Mouse (Mus musculus): ENCODE data around the gene Cdh1. TPM values are rescaled to one million over a fixed set of nuclear protein-coding genes. Genes with fewer than 3 reads are reported as not detected.
A peak's percentile ranks its signal among the peaks of the same experiment; 100 is the strongest.
"Not testable (repeated sequence)": the region's sequence is repeated elsewhere in the genome, so short reads cannot be mapped to it uniquely, and the experiment has no call there.

Cdh1 gene
- polyA plus RNA-seq, 1 experiment from 2014 or later = 26.5 TPM

GRCm38 (mm10) chr8:106571551-106572172 is 31.5 kb upstream of the Cdh1 start:
- H3K4me3 ChIP-seq (ENCODE audit: low read depth, low read length) = no peak overlapping the region
- 48% methylated on average over 5 of the region's 5 CpGs for WGBS (ENCODE audit: insufficient replicate concordance)

GRCm38 (mm10) chr8:106572175-106572574 is 31.0 kb upstream of the Cdh1 start:
- not testable (repeated sequence) for ATAC-seq (ENCODE audit: low read depth); H3K4me3 ChIP-seq (ENCODE audit: low read depth, low read length); H3K27me3 ChIP-seq (ENCODE audit: control insufficient read depth, insufficient read depth, low read depth, low read length); H3K4me2 ChIP-seq (ENCODE audit: low read depth, low read length); H3K9ac ChIP-seq (ENCODE audit: low read depth, low read length); H3K27ac ChIP-seq (ENCODE audit: low read length); H3K4me1 ChIP-seq (ENCODE audit: control insufficient read depth, low read depth, low read length); H3K36me3 ChIP-seq (ENCODE audit: control insufficient read depth, insufficient read depth); H3K9me3 ChIP-seq (replicated peaks; ENCODE audit: control insufficient read depth, low read length)
- 16% methylated on average over 1 of the region's 1 CpGs for WGBS (ENCODE audit: insufficient replicate concordance)

More at GRCm38 (mm10) chr8:106571551-106572172, 31.5 kb upstream of the Cdh1 start:
- Histone ChIP-seq H3K9ac (ENCODE audit: low read depth, low read length) (no peak overlapping the region), H3K36me3 (ENCODE audit: control insufficient read depth, insufficient read depth) (no peaks in the 10 kb centered on the region), H3K27ac (ENCODE audit: low read length) (no peak overlapping the region), H3K27me3 (ENCODE audit: control insufficient read depth, insufficient read depth, low read depth, low read length) (no peaks in the 10 kb centered on the region), H3K4me2 (ENCODE audit: low read depth, low read length) (no peak overlapping the region), H3K4me1 (ENCODE audit: control insufficient read depth, low read depth, low read length) (no peaks in the 10 kb centered on the region), H3K9me3 (replicated peaks; ENCODE audit: control insufficient read depth, low read length) (no peaks in the 10 kb centered on the region)
- ATAC-seq (ENCODE audit: low read depth) = no peak

GRCm38 (mm10) chr8:106573168-106573567 is 30.0 kb upstream of the Cdh1 start, which contains the start of gene Gm10073:
Gm10073 (minus strand) TSS chr8:106573461.
- H3K9me3 ChIP-seq (replicated peaks; ENCODE audit: control insufficient read depth, low read length); H3K9ac ChIP-seq (ENCODE audit: low read depth, low read length); ATAC-seq (ENCODE audit: low read depth); H3K27me3 ChIP-seq (ENCODE audit: control insufficient read depth, insufficient read depth, low read depth, low read length); H3K36me3 ChIP-seq (ENCODE audit: control insufficient read depth, insufficient read depth); H3K27ac ChIP-seq (ENCODE audit: low read length); H3K4me1 ChIP-seq (ENCODE audit: control insufficient read depth, low read depth, low read length); H3K4me2 ChIP-seq (ENCODE audit: low read depth, low read length); H3K4me3 ChIP-seq (ENCODE audit: low read depth, low read length): not testable (repeated sequence)
- 35% methylated on average over 20 of the region's 20 CpGs for WGBS (ENCODE audit: insufficient replicate concordance)

GRCm38 (mm10) chr8:106574283-106574682 is 28.9 kb upstream of the Cdh1 start:
- 32% methylated on average over 4 of the region's 4 CpGs for WGBS (ENCODE audit: insufficient replicate concordance)
- Histone ChIP-seq H3K9ac (ENCODE audit: low read depth, low read length) (no peak overlapping the region), H3K4me2 (ENCODE audit: low read depth, low read length) (no peak overlapping the region), H3K36me3 (ENCODE audit: control insufficient read depth, insufficient read depth) (no peaks in the 10 kb centered on the region), H3K9me3 (replicated peaks; ENCODE audit: control insufficient read depth, low read length) (no peaks in the 10 kb centered on the region), H3K4me3 (ENCODE audit: low read depth, low read length) (no peak overlapping the region), H3K27me3 (ENCODE audit: control insufficient read depth, insufficient read depth, low read depth, low read length) (no peaks in the 10 kb centered on the region), H3K27ac (ENCODE audit: low read length) (no peak overlapping the region), H3K4me1 (ENCODE audit: control insufficient read depth, low read depth, low read length) (no peaks in the 10 kb centered on the region)
- ATAC-seq (ENCODE audit: low read depth) = no peak

- Histone ChIP-seq H3K36me3 (ENCODE audit: control insufficient read depth, insufficient read depth) (no peaks in the 10 kb centered on the region), H3K4me2 (ENCODE audit: low read depth, low read length) (no peak overlapping the region), H3K27me3 (ENCODE audit: control insufficient read depth, insufficient read depth, low read depth, low read length) (no peaks in the 10 kb centered on the region), H3K4me3 (ENCODE audit: low read depth, low read length) (no peak overlapping the region), H3K9ac (ENCODE audit: low read depth, low read length) (no peak overlapping the region), H3K27ac (ENCODE audit: low read length) (no peak overlapping the region), H3K4me1 (ENCODE audit: control insufficient read depth, low read depth, low read length) (no peaks in the 10 kb centered on the region), H3K9me3 (replicated peaks; ENCODE audit: control insufficient read depth, low read length) (no peaks in the 10 kb centered on the region)
- 10% methylated on average over 6 of the region's 6 CpGs for WGBS (ENCODE audit: insufficient replicate concordance)
- ATAC-seq (ENCODE audit: low read depth) = peak; percentile 70
Measured at GRCm38 (mm10) chr8:106576849-106577555, 26.1 kb upstream of the Cdh1 start.

GRCm38 (mm10) chr8:106579510-106579909 is 23.6 kb upstream of the Cdh1 start:
- no peaks in the 10 kb centered on the region for H3K27me3 ChIP-seq (ENCODE audit: control insufficient read depth, insufficient read depth, low read depth, low read length)
- H3K4me2 ChIP-seq (ENCODE audit: low read depth, low read length) = no peak overlapping the region
- no peak overlapping the region for H3K4me3 ChIP-seq (ENCODE audit: low read depth, low read length)
- no peaks in the 10 kb centered on the region for H3K9me3 ChIP-seq (replicated peaks; ENCODE audit: control insufficient read depth, low read length)
- H3K9ac ChIP-seq (ENCODE audit: low read depth, low read length) = no peak overlapping the region
- ATAC-seq (ENCODE audit: low read depth) = no peak
- no peaks in the 10 kb centered on the region for H3K36me3 ChIP-seq (ENCODE audit: control insufficient read depth, insufficient read depth)
- no peaks in the 10 kb centered on the region for H3K4me1 ChIP-seq (ENCODE audit: control insufficient read depth, low read depth, low read length)
- 62% methylated on average over 2 of the region's 2 CpGs for WGBS (ENCODE audit: insufficient replicate concordance)
- no peak overlapping the region for H3K27ac ChIP-seq (ENCODE audit: low read length)

- no peak overlapping the region for H3K27ac ChIP-seq (ENCODE audit: low read length)
- H3K9ac ChIP-seq (ENCODE audit: low read depth, low read length) = no peak overlapping the region
- WGBS (ENCODE audit: insufficient replicate concordance) = 46% methylated on average over 6 of the region's 6 CpGs
- no peak for ATAC-seq (ENCODE audit: low read depth)
- H3K9me3 ChIP-seq (replicated peaks; ENCODE audit: control insufficient read depth, low read length) = no peaks in the 10 kb centered on the region
- H3K4me3 ChIP-seq (ENCODE audit: low read depth, low read length) = no peak overlapping the region
- no peaks in the 10 kb centered on the region for H3K27me3 ChIP-seq (ENCODE audit: control insufficient read depth, insufficient read depth, low read depth, low read length)
- H3K4me2 ChIP-seq (ENCODE audit: low read depth, low read length) = no peak overlapping the region
- no peaks in the 10 kb centered on the region for H3K4me1 ChIP-seq (ENCODE audit: control insufficient read depth, low read depth, low read length)
- H3K36me3 ChIP-seq (ENCODE audit: control insufficient read depth, insufficient read depth) = no peaks in the 10 kb centered on the region
Measured at GRCm38 (mm10) chr8:106581344-106582088, 21.6 kb upstream of the Cdh1 start.

GRCm38 (mm10) chr8:106584942-106585670 is 18.0 kb upstream of the Cdh1 start:
- Histone ChIP-seq H3K27me3 (ENCODE audit: control insufficient read depth, insufficient read depth, low read depth, low read length) (no peaks in the 10 kb centered on the region), H3K36me3 (ENCODE audit: control insufficient read depth, insufficient read depth) (no peaks in the 10 kb centered on the region), H3K4me1 (ENCODE audit: control insufficient read depth, low read depth, low read length) (no peaks in the 10 kb centered on the region), H3K27ac (ENCODE audit: low read length) (no peak overlapping the region), H3K9me3 (replicated peaks; ENCODE audit: control insufficient read depth, low read length) (no peaks in the 10 kb centered on the region), H3K4me2 (ENCODE audit: low read depth, low read length) (no peak overlapping the region), H3K4me3 (ENCODE audit: low read depth, low read length) (no peak overlapping the region), H3K9ac (ENCODE audit: low read depth, low read length) (no peak overlapping the region)
- WGBS (ENCODE audit: insufficient replicate concordance) = 39% methylated on average over 11 of the region's 11 CpGs
- no peak for ATAC-seq (ENCODE audit: low read depth)
